Mouse (Mus musculus) heart, postnatal 0 days (tissue): ENCODE results near the gene Ephx4. TPM values are rescaled to one million over a fixed set of nuclear protein-coding genes. Genes with fewer than 3 reads are reported as not detected.
A peak's percentile ranks its signal among the peaks of the same experiment; 100 is the strongest.

ENCODE experiments used
- ATAC-seq: fragments of 200-750 bp; cut with Nextera tagmentation; 2 replicates; pipeline ENCODE4 v1.8.0; 2017; ENCODE audit warnings: low read depth, moderate number of reproducible peaks, moderate library complexity; ENCODE audit not compliant: insufficient read depth
- DNase-seq: peaks from one replicate; pipeline ENCODE4 v3.0.0-alpha.2; 2016; ENCODE audit warnings: low spot score
- H3K27ac ChIP-seq: fragments of 300-500 bp; sonication (generic); 2 replicates; pipeline ENCODE4 v1.5.1; 2014; ENCODE audit warnings: low read depth, mild to moderate bottlenecking
- H3K27me3 ChIP-seq: fragments of 300-500 bp; sonication (generic); 2 replicates; pipeline ENCODE4 v1.6.1; 2014; ENCODE audit warnings: low read length, mixed read lengths; ENCODE audit not compliant: control insufficient read depth, insufficient read depth
- H3K36me3 ChIP-seq: fragments of 300-500 bp; sonication (generic); replicated peaks from 2 replicates; pipeline ENCODE4 v1.6.1; 2014; ENCODE audit warnings: low read length, mixed read lengths; ENCODE audit not compliant: control insufficient read depth, insufficient read depth
- H3K4me1 ChIP-seq: fragments of 300-500 bp; sonication (generic); 2 replicates; pipeline ENCODE4 v1.6.1; 2014; ENCODE audit warnings: antibody characterized with exemption; ENCODE audit not compliant: control insufficient read depth, insufficient read depth
- H3K4me2 ChIP-seq: fragments of 300-500 bp; sonication (generic); 2 replicates; pipeline ENCODE4 v1.6.1; 2014; ENCODE audit warnings: low read depth, mild to moderate bottlenecking, low read length, moderate library complexity
- H3K4me3 ChIP-seq: fragments of 300-500 bp; sonication (generic); 2 replicates; pipeline ENCODE4 v1.5.1; 2014; ENCODE audit warnings: low read depth, low read length
- H3K9ac ChIP-seq: fragments of 300-500 bp; sonication (generic); replicated peaks from 2 replicates; pipeline ENCODE4 v1.6.1; 2014; ENCODE audit warnings: low read depth, low read length, mixed read lengths
- H3K9me3 ChIP-seq: fragments of 300-500 bp; sonication (generic); replicated peaks from 2 replicates; pipeline ENCODE4 v1.6.1; 2016; ENCODE audit warnings: low read length; ENCODE audit not compliant: control insufficient read depth
- CTCF ChIP-seq: IDR thresholded peaks from 2 replicates; pipeline ENCODE4 v1.5.1; 2016; ENCODE audit warnings: antibody characterized with exemption, control low read depth, low read depth
- EP300 ChIP-seq: IDR thresholded peaks from 2 replicates; pipeline ENCODE4 v1.6.1; 2016; ENCODE audit warnings: antibody characterized with exemption, low read depth
- WGBS: fragments of 180-500 bp; shearing (Covaris S2); extraction: QIAGEN DNeasy Blood & Tissue Kit; methylation state at CpG from one replicate; pipeline ENCODE4 v1.1.7; 2014; 5-methylcytosine and 5-hydroxymethylcytosine counted together
- polyA plus RNA-seq: library from polyadenylated mRNA; unstranded; fragments of >200 nt; fragmentation: Nextera tagmentation; extraction: Ambion mirVana; gene quantifications from 2 replicates; pipeline ENCODE4 v1.2.1, GENCODE M21; 2015
- total RNA-seq: library from RNA; depleted of rRNA; stranded (reverse); fragments of >200 nt; gene quantifications from 2 replicates; pipeline ENCODE4 v1.2.3, GENCODE M21; 2014; ENCODE audit warnings: low replicate concordance

Gene Ephx4
- total and polyA plus RNA-seq, 2 experiments from 2014 or later = 1.6 TPM; not detected in 1

GRCm38 (mm10) chr5:107389373-107389772, 13.2 kb upstream of the Ephx4 start:
- Histone ChIP-seq H3K36me3 (no peaks in the 10 kb centered on the region), H3K27ac (no peak overlapping the region), H3K9me3 (no peaks in the 10 kb centered on the region), H3K9ac (no peak overlapping the region), H3K4me2 (no peak overlapping the region), H3K4me3 (no peak overlapping the region), H3K27me3 (no peaks in the 10 kb centered on the region), H3K4me1 (no peaks in the 10 kb centered on the region)
- DNase-seq (no peak), ATAC-seq (no peak)
- 80% methylated on average over 2 of the region's 2 CpGs for WGBS
- TF ChIP-seq CTCF (no peak), EP300 (no peak)

- Histone ChIP-seq H3K36me3 (no peaks in the 10 kb centered on the region), H3K4me2 (no peak overlapping the region), H3K27ac (no peak overlapping the region), H3K4me3 (no peak overlapping the region), H3K27me3 (no peaks in the 10 kb centered on the region), H3K9me3 (no peaks in the 10 kb centered on the region), H3K9ac (no peak overlapping the region), H3K4me1 (no peaks in the 10 kb centered on the region)
- TF ChIP-seq EP300 = no peak
- no peak for TF ChIP-seq CTCF
- no peak for DNase-seq
- ATAC-seq = no peak
- WGBS = 46% methylated on average over 2 of the region's 2 CpGs
These were observed 8.1 kb upstream of the Ephx4 start for GRCm38 (mm10) chr5:107394437-107394836.

GRCm38 (mm10) chr5:107403011-107403946, 743 bp downstream of the Ephx4 start:
- H3K36me3 ChIP-seq = no peaks in the 10 kb centered on the region
- H3K4me2 ChIP-seq = peak overlapping the region; percentile 87
- peak overlapping the region; percentile 47 for H3K9ac ChIP-seq
- TF ChIP-seq CTCF (no peak), EP300 (no peak)
- no peak for DNase-seq
- peak; percentile 57 for ATAC-seq
- no peak overlapping the region for H3K27ac ChIP-seq
- peaks cover 29% of the 10 kb centered on the region for H3K27me3 ChIP-seq
- peak overlapping the region; percentile 50 for H3K4me3 ChIP-seq
- no peaks in the 10 kb centered on the region for H3K9me3 ChIP-seq
- H3K4me1 ChIP-seq = no peaks in the 10 kb centered on the region
- WGBS = 1% methylated on average over 75 of the region's 80 CpGs

- H3K9me3 ChIP-seq = no peaks in the 10 kb centered on the region
- no peak overlapping the region for H3K9ac ChIP-seq
- no peak for DNase-seq
- TF ChIP-seq CTCF (no peak), EP300 (no peak)
- H3K4me3 ChIP-seq = peak overlapping the region; percentile 50
- H3K4me1 ChIP-seq = no peaks in the 10 kb centered on the region
- WGBS = 26% methylated on average over 12 of the region's 12 CpGs
- ATAC-seq = no peak
- H3K27me3 ChIP-seq = peaks cover 29% of the 10 kb centered on the region
- H3K36me3 ChIP-seq = no peaks in the 10 kb centered on the region
- H3K27ac ChIP-seq = no peak overlapping the region
- peak overlapping the region; percentile 87 for H3K4me2 ChIP-seq
These were observed 1.6 kb downstream of the Ephx4 start for GRCm38 (mm10) chr5:107403947-107404684.

- TF ChIP-seq CTCF = no peak
- no peak for TF ChIP-seq EP300
- DNase-seq = no peak
- Histone ChIP-seq H3K4me2 (no peak overlapping the region), H3K9ac (no peak overlapping the region), H3K27ac (no peak overlapping the region), H3K9me3 (no peaks in the 10 kb centered on the region), H3K4me3 (no peak overlapping the region), H3K36me3 (no peaks in the 10 kb centered on the region), H3K27me3 (peaks cover 29% of the 10 kb centered on the region), H3K4me1 (no peaks in the 10 kb centered on the region)
- 51% methylated on average over 4 of the region's 4 CpGs for WGBS
- no peak for ATAC-seq
These were observed 2.8 kb downstream of the Ephx4 start for GRCm38 (mm10) chr5:107405361-107405760.
